Mouse (Mus musculus) A20 (cell line): ENCODE measurements at regions not wholly inside any gene's neighbourhood (a gene's known extent, or its start where the extent isn't known, plus 50 kb on each side); places are given as distances from the start of the nearest gene placed in this dataset.
A peak's percentile ranks its signal among the peaks of the same experiment; 100 is the strongest.

Experiments
- DNase-seq: peaks from one replicate; pipeline ENCODE4 v3.0.0-alpha.2; 2011; ENCODE audit warnings: low read depth, low spot score

DNA sequence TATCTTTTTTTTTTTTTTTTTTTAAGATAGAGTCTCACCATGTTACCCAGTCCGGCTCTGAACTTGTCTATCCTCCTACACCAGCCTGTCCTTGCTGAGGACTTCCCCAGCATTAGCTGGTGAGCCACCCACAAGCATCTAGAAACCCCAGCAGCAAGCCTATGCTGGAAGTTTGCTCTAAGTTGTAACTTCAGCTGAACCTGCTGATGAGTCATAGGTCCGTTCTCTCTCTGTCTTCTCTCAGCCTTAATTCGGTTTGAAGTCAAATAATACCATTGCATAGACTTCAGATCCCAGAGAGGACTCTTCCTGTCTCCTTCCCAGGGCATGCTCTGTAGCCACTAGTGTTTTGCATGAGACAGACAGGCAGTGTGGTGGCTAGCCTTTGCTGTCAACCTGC is 68.3 kb upstream of the Myrip start:
- no peak for DNase-seq

DNA sequence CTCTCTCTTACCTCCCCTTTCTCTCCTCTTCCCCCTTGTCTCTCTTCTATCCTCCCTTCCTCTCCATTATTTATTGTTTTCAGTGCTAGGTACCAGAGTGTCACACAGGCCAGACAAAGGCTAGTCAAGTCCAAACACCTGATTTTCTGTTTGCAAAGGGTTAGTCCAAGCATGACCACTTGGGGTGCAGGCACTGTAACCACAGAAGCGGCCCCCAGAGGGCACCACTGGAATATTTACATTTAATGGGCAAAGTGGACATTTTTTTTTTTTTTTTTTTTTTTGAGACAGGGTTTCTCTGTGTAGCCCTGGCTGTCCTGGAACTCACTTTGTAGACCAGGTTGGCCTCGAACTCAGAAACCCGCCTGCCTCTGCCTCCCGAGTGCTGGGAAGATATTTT is 66.3 kb upstream of the Myrip start:
- peak; percentile 40 for DNase-seq

DNA sequence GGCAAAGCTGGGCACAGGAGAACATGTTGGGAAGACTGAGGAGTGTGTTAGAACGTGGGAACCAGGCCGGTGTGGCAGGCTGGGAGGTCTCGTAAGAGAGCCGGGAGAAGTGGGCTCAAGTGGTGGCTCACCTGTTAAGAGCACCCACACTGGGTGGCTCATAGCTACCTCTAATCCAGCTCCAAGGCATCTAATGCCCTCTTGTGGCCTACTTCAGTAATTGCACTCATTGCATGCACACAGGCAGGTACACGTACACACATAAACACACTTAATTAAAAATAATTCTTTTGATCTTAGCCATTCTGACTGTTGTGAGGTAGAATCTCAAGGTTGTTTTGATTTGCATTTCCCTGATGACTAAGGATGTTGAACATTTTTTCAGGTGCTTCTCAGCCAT is 55.9 kb upstream of the Myrip start:
- DNase-seq: peak; percentile 23

DNA sequence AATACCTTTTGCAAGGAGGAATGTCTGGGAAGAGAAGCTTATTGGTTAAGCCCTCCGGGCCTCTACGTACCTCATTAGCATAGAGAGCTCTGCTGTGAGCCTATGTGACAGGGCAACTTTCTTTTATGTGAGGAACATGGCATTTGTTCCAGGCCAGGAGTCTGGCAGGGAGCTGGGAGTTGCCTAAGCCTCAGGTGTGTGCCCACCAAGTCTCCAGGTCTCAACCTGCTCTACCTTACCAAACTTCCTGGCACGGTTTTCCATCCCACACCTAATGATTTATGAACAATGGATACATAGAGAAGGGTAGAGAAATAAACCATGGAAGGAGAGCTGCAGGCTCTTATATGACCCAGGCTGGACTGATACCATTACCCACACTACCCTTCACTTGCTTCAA is 52.6 kb upstream of the Myrip start:
- DNase-seq: no peak
